Mouse (Mus musculus) embryonic facial prominence, embryonic 15.5 days (tissue): ENCODE results near the gene Ccr7. TPM values are rescaled to one million over a fixed set of nuclear protein-coding genes. Genes with fewer than 3 reads are reported as not detected.
A peak's percentile ranks its signal among the peaks of the same experiment; 100 is the strongest.

Experiments
- ATAC-seq: fragments of 200-750 bp; cut with Nextera tagmentation; 2 replicates; pipeline ENCODE4 v1.8.0; 2017; ENCODE audit warnings: low read depth, moderate TSS enrichment; ENCODE audit not compliant: insufficient number of reproducible peaks, low FRiP score, low TSS enrichment
- H3K27ac ChIP-seq: fragments of 300-500 bp; sonication (generic); replicated peaks from 2 replicates; pipeline ENCODE4 v1.5.1; 2015; ENCODE audit warnings: mild to moderate bottlenecking, inconsistent platforms
- H3K27me3 ChIP-seq: fragments of 300-500 bp; sonication (generic); 2 replicates; pipeline ENCODE4 v1.6.1; 2015; ENCODE audit warnings: inconsistent platforms
- H3K36me3 ChIP-seq: fragments of 300-500 bp; sonication (generic); 2 replicates; pipeline ENCODE4 v1.6.1; 2015; ENCODE audit warnings: mild to moderate bottlenecking, inconsistent platforms
- H3K4me1 ChIP-seq: fragments of 300-500 bp; sonication (generic); 2 replicates; pipeline ENCODE4 v1.6.1; 2015; ENCODE audit warnings: inconsistent platforms
- H3K4me2 ChIP-seq: fragments of 300-500 bp; sonication (generic); replicated peaks from 2 replicates; pipeline ENCODE4 v1.6.1; 2015; ENCODE audit warnings: mild to moderate bottlenecking, inconsistent platforms
- H3K4me3 ChIP-seq: fragments of 300-500 bp; sonication (generic); replicated peaks from 2 replicates; pipeline ENCODE4 v1.5.1; 2015; ENCODE audit warnings: mild to moderate bottlenecking, inconsistent platforms
- H3K9ac ChIP-seq: fragments of 300-500 bp; sonication (generic); 2 replicates; pipeline ENCODE4 v1.6.1; 2015; ENCODE audit warnings: inconsistent platforms
- H3K9me3 ChIP-seq: fragments of 300-500 bp; sonication (generic); replicated peaks from 2 replicates; pipeline ENCODE4 v1.6.1; 2016; ENCODE audit warnings: inconsistent platforms
- WGBS: fragments of 180-500 bp; shearing (Covaris S2); methylation state at CpG from one replicate; pipeline ENCODE4 v1.1.7; 2015; 5-methylcytosine and 5-hydroxymethylcytosine counted together
- polyA plus RNA-seq: library from polyadenylated mRNA; unstranded; fragments of >200 nt; fragmentation: Nextera tagmentation; extraction: Ambion mirVana; gene quantifications from 2 replicates; pipeline ENCODE4 v1.2.1, GENCODE M21; 2015

Gene Ccr7
- polyA plus RNA-seq, 1 experiment from 2014 or later, result 0.57 TPM

- WGBS, result 90% methylated on average over 6 of the region's 6 CpGs
- H3K9me3 ChIP-seq, result no peaks in the 10 kb centered on the region
These were observed 15.1 kb upstream of the Ccr7 start for GRCm38 (mm10) chr11:99170005-99170404.

GRCm38 (mm10) chr11:99169438-99169837 is 14.6 kb upstream of the Ccr7 start:
- H3K27ac ChIP-seq, result no peak overlapping the region
- H3K9ac ChIP-seq, result no peak overlapping the region
- no peaks in the 10 kb centered on the region for H3K27me3 ChIP-seq
- ATAC-seq, result no peak
- H3K4me1 ChIP-seq, result no peaks in the 10 kb centered on the region
- 85% methylated on average over 2 of the region's 2 CpGs for WGBS
- H3K36me3 ChIP-seq, result no peaks in the 10 kb centered on the region
- no peak overlapping the region for H3K4me2 ChIP-seq
- no peak overlapping the region for H3K4me3 ChIP-seq
- H3K9me3 ChIP-seq, result no peaks in the 10 kb centered on the region

More at GRCm38 (mm10) chr11:99170005-99170404, 15.1 kb upstream of the Ccr7 start:
- Histone ChIP-seq H3K4me3 (no peak overlapping the region), H3K9ac (no peak overlapping the region), H3K27ac (no peak overlapping the region), H3K4me1 (no peaks in the 10 kb centered on the region), H3K4me2 (no peak overlapping the region), H3K27me3 (no peaks in the 10 kb centered on the region), H3K36me3 (no peaks in the 10 kb centered on the region)
- no peak for ATAC-seq

DNA sequence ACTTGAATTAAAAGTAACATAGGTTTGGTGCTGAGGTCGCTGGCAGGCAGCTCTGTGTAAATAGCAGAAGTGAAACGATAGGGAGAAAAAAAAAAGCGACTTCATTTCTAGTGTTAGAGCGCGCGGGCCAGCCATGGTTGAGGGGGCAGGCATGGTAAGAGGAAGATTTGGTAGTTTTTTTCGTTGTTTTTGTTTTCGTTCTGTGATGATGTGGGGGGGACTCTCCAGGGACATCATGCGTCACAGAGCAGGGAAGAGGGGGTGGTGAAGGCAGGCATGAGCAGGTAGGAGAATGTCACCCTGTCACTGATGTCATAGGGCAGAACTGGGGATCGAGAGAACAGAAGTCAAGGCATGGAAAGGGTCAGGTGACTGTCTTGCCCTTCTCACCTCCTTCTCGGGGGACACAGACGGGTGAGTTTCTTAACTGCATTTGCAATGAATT is 13.2 kb upstream of the Ccr7 start:
- H3K4me3 ChIP-seq, result no peak overlapping the region
- ATAC-seq, result no peak
- no peak overlapping the region for H3K27ac ChIP-seq
- H3K27me3 ChIP-seq, result no peaks in the 10 kb centered on the region
- no peak overlapping the region for H3K9ac ChIP-seq
- H3K4me2 ChIP-seq, result no peak overlapping the region
- H3K36me3 ChIP-seq, result no peaks in the 10 kb centered on the region
- H3K9me3 ChIP-seq, result no peaks in the 10 kb centered on the region
- no peaks in the 10 kb centered on the region for H3K4me1 ChIP-seq
- 60% methylated on average over 12 of the region's 12 CpGs for WGBS

DNA sequence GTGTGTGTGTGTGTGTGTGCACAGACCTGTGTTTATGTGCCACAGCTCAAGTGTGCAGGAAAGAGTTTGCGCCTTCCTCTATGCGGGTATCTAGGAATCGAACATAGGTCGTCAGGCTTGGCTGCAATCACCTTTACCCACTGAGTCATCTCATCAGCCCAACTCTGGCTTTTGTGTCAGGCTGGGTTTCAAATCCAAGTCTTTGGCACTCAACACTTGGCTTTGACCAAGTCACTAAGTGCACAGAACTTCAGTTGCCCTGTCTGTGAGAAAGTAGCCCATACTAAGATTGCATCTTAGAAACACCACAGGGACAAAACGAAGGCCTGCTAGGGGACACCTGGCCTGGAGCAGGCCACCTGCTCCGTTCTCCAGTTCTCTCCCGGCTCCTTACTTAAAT is 12.7 kb upstream of the Ccr7 start:
- no peak overlapping the region for H3K4me3 ChIP-seq
- no peak for ATAC-seq
- H3K36me3 ChIP-seq, result no peaks in the 10 kb centered on the region
- H3K27me3 ChIP-seq, result no peaks in the 10 kb centered on the region
- H3K9me3 ChIP-seq, result no peaks in the 10 kb centered on the region
- H3K4me2 ChIP-seq, result no peak overlapping the region
- no peak overlapping the region for H3K9ac ChIP-seq
- H3K4me1 ChIP-seq, result no peaks in the 10 kb centered on the region
- no peak overlapping the region for H3K27ac ChIP-seq
- 79% methylated on average over 7 of the region's 7 CpGs for WGBS

DNA sequence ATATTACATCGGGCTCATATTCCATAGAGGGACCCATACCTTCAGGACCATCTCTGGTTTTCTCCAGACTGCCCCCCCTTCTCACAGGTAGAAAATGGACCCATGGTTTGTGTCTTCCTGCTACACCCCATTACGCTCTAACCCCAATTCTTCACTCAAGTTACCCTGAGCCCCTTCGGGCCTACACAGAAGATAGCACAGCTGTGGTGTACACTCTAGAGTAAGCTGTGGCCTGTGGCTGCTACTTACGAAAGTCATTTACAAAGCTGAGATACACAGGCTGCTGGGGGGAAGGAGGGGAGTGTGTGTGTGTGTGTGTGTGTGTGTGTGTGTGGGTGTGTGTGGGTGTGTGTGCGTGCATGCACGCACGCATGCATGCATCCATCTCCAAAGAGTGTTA is 11.4 kb upstream of the Ccr7 start:
- no peaks in the 10 kb centered on the region for H3K4me1 ChIP-seq
- no peaks in the 10 kb centered on the region for H3K9me3 ChIP-seq
- H3K36me3 ChIP-seq, result no peaks in the 10 kb centered on the region
- no peak overlapping the region for H3K4me3 ChIP-seq
- no peaks in the 10 kb centered on the region for H3K27me3 ChIP-seq
- no peak for ATAC-seq
- H3K4me2 ChIP-seq, result no peak overlapping the region
- WGBS, result 94% methylated on average over 7 of the region's 7 CpGs
- no peak overlapping the region for H3K9ac ChIP-seq
- H3K27ac ChIP-seq, result no peak overlapping the region

GRCm38 (mm10) chr11:99165031-99165752 is 10.3 kb upstream of the Ccr7 start:
- Histone ChIP-seq H3K9me3 (no peaks in the 10 kb centered on the region), H3K27ac (no peak overlapping the region), H3K9ac (no peak overlapping the region), H3K4me1 (no peaks in the 10 kb centered on the region), H3K27me3 (no peaks in the 10 kb centered on the region), H3K4me3 (no peak overlapping the region), H3K36me3 (no peaks in the 10 kb centered on the region), H3K4me2 (no peak overlapping the region)
- 69% methylated on average over 11 of the region's 11 CpGs for WGBS
- ATAC-seq, result no peak

DNA sequence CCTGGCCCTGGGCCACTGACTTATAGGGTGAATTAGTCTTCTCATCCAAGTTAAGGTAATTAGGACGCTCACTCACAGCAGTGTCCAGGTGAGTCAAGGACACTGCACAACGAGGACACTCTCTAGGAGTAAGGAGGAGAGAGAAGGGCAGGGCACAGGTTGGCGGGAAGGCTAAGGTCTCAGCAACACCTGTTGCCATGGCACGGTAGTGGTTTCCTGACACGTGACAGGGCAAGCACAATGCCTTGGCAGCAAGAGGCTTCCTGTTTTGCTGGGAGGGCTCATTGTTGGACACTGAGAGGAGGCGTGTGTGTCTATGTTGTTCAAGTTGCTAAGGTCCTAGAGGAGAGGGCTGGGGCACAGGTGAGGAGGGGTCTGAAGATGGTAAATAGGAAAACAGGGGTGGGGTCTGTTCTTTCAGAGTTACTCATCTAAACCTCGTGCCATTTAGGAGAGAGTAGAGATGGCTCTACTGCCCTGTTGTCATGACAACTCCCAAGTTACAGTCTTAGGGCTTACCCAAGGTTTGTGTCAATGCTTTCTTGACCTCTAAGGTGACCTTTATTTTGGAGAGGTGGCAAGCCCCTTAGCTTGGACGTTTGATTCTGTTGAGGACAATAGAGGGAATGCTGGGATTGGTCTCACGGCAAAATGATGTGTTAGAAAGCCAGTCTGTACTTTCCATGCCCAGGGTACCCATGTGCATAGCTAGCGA is 8.3 kb upstream of the Ccr7 start:
- no peak overlapping the region for H3K27ac ChIP-seq
- no peaks in the 10 kb centered on the region for H3K27me3 ChIP-seq
- WGBS, result 77% methylated on average over 10 of the region's 10 CpGs
- no peaks in the 10 kb centered on the region for H3K36me3 ChIP-seq
- no peak overlapping the region for H3K9ac ChIP-seq
- H3K4me3 ChIP-seq, result no peak overlapping the region
- ATAC-seq, result no peak
- H3K4me1 ChIP-seq, result no peaks in the 10 kb centered on the region
- H3K4me2 ChIP-seq, result no peak overlapping the region
- H3K9me3 ChIP-seq, result no peaks in the 10 kb centered on the region

GRCm38 (mm10) chr11:99161648-99162047 is 6.8 kb upstream of the Ccr7 start:
- 27% methylated on average over 5 of the region's 5 CpGs for WGBS
- H3K4me3 ChIP-seq, result no peak overlapping the region
- no peaks in the 10 kb centered on the region for H3K27me3 ChIP-seq
- no peak for ATAC-seq
- no peak overlapping the region for H3K4me2 ChIP-seq
- H3K9ac ChIP-seq, result no peak overlapping the region
- H3K27ac ChIP-seq, result 0 out of 2 replicates have a peak overlapping the region, but pooled peaks have one; percentile 22
- H3K9me3 ChIP-seq, result no peaks in the 10 kb centered on the region
- no peaks in the 10 kb centered on the region for H3K36me3 ChIP-seq
- H3K4me1 ChIP-seq, result no peaks in the 10 kb centered on the region

DNA sequence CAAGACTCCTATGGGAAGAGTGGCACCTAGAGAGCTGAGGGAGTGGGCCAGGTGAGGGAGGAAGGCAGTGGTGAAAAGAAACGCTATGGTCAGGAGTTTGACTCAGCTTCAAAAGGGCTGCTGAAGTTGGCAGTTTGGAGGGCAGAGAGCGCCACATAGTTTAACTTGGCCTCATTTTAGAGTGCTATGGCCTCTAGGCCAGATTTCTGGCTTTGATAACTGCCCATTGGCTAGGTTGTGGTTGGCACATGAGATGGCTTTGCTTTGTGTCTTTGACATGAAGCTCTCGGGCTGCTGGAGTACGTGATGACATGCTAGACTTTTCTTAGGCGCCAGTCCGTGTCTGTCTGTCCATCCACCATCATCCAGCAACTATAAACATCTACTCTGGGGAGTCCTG is 5.4 kb upstream of the Ccr7 start:
- ATAC-seq, result no peak
- H3K27me3 ChIP-seq, result no peaks in the 10 kb centered on the region

GRCm38 (mm10) chr11:99155817-99156216 is 940 bp upstream of the Ccr7 start:
- Histone ChIP-seq H3K36me3 (no peaks in the 10 kb centered on the region), H3K9me3 (no peaks in the 10 kb centered on the region), H3K4me1 (0 out of 2 replicates have a peak, but pooled peaks cover 3% of the 10 kb centered on the region), H3K4me2 (no peak overlapping the region), H3K9ac (no peak overlapping the region), H3K27ac (no peak overlapping the region), H3K27me3 (no peaks in the 10 kb centered on the region; the same call in 1 of the 2 replicates), H3K4me3 (no peak overlapping the region)
- ATAC-seq, result no peak
- WGBS, result 84% methylated on average over 9 of the region's 9 CpGs

More for the DNA sequence above, 5.4 kb upstream of the Ccr7 start:
- no peaks in the 10 kb centered on the region for H3K4me1 ChIP-seq
- no peak overlapping the region for H3K9ac ChIP-seq
- no peak overlapping the region for H3K27ac ChIP-seq
- no peaks in the 10 kb centered on the region for H3K9me3 ChIP-seq
- H3K36me3 ChIP-seq, result no peaks in the 10 kb centered on the region
- H3K4me2 ChIP-seq, result no peak overlapping the region
- H3K4me3 ChIP-seq, result no peak overlapping the region
- 87% methylated on average over 6 of the region's 6 CpGs for WGBS

- H3K27me3 ChIP-seq, result no peaks in the 10 kb centered on the region; the same call in 1 of the 2 replicates
- no peak overlapping the region for H3K4me2 ChIP-seq
- no peak overlapping the region for H3K4me3 ChIP-seq
- H3K4me1 ChIP-seq, result peaks cover 14% of the 10 kb centered on the region
- no peaks in the 10 kb centered on the region for H3K9me3 ChIP-seq
- 72% methylated on average over 7 of the region's 7 CpGs for WGBS
- H3K27ac ChIP-seq, result no peak overlapping the region
- H3K36me3 ChIP-seq, result no peaks in the 10 kb centered on the region
- ATAC-seq, result no peak
- H3K9ac ChIP-seq, result no peak overlapping the region
These were observed 817 bp downstream of the Ccr7 start for GRCm38 (mm10) chr11:99153767-99154753.
